Mouse (Mus musculus) intestine, embryonic 15.5 days (tissue): ENCODE data around the gene Kmt2c. TPM values are rescaled to one million over a fixed set of nuclear protein-coding genes. Genes with fewer than 3 reads are reported as not detected.

Experiments
- ATAC-seq: fragments of 200-750 bp; cut with Nextera tagmentation; 2 replicates; pipeline ENCODE4 v1.8.0; 2017; ENCODE audit warnings: moderate TSS enrichment, moderate library complexity
- H3K27ac ChIP-seq: fragments of 300-500 bp; sonication (generic); 2 replicates; pipeline ENCODE4 v1.5.1; 2015; ENCODE audit warnings: mild to moderate bottlenecking, inconsistent platforms
- H3K27me3 ChIP-seq: fragments of 300-500 bp; sonication (generic); replicated peaks from 2 replicates; pipeline ENCODE4 v1.6.1; 2015; ENCODE audit warnings: inconsistent platforms
- H3K36me3 ChIP-seq: fragments of 300-500 bp; sonication (generic); 2 replicates; pipeline ENCODE4 v1.6.1; 2015; ENCODE audit warnings: inconsistent platforms
- H3K4me1 ChIP-seq: fragments of 300-500 bp; sonication (generic); replicated peaks from 2 replicates; pipeline ENCODE4 v1.6.1; 2015; ENCODE audit warnings: inconsistent platforms
- H3K4me2 ChIP-seq: fragments of 300-500 bp; sonication (generic); replicated peaks from 2 replicates; pipeline ENCODE4 v1.6.1; 2015; ENCODE audit warnings: mild to moderate bottlenecking, inconsistent platforms
- H3K4me3 ChIP-seq: fragments of 300-500 bp; sonication (generic); replicated peaks from 2 replicates; pipeline ENCODE4 v1.5.1; 2015; ENCODE audit warnings: inconsistent platforms
- H3K9ac ChIP-seq: fragments of 300-500 bp; sonication (generic); 2 replicates; pipeline ENCODE4 v1.6.1; 2015; ENCODE audit warnings: inconsistent platforms
- H3K9me3 ChIP-seq: fragments of 300-500 bp; sonication (generic); 2 replicates; pipeline ENCODE4 v1.6.1; 2016; ENCODE audit warnings: inconsistent platforms
- WGBS: fragments of 180-500 bp; shearing (Covaris S2); methylation state at CpG from one replicate; pipeline ENCODE4 v1.1.7; 2015; 5-methylcytosine and 5-hydroxymethylcytosine counted together
- polyA plus RNA-seq: library from polyadenylated mRNA; unstranded; fragments of >200 nt; fragmentation: Nextera tagmentation; extraction: Ambion mirVana; gene quantifications from 2 replicates; pipeline ENCODE4 v1.2.1, GENCODE M21; 2015

Gene Kmt2c
- polyA plus RNA-seq, 1 experiment from 2014 or later = 11.5 TPM

GRCm38 (mm10) chr5:25436081-25436480, 62.5 kb downstream of the Kmt2c start:
- Histone ChIP-seq H3K4me3 (no peak overlapping the region), H3K27ac (no peak overlapping the region), H3K4me1 (no peaks in the 10 kb centered on the region), H3K9ac (no peak overlapping the region), H3K4me2 (no peak overlapping the region), H3K9me3 (no peaks in the 10 kb centered on the region), H3K27me3 (no peaks in the 10 kb centered on the region), H3K36me3 (no peaks in the 10 kb centered on the region)
- ATAC-seq = peak; percentile 43; the same call in 1 of the 2 replicates
- 26% methylated on average over 3 of the region's 3 CpGs for WGBS

GRCm38 (mm10) chr5:25422576-25422975, 76.0 kb downstream of the Kmt2c start:
- Histone ChIP-seq H3K4me3 (no peak overlapping the region), H3K4me2 (no peak overlapping the region), H3K9ac (no peak overlapping the region), H3K27ac (no peak overlapping the region), H3K36me3 (no peaks in the 10 kb centered on the region), H3K9me3 (no peaks in the 10 kb centered on the region), H3K27me3 (no peaks in the 10 kb centered on the region), H3K4me1 (no peaks in the 10 kb centered on the region)
- WGBS = 89% methylated on average over 1 of the region's 1 CpGs
- ATAC-seq = no peak

GRCm38 (mm10) chr5:25420601-25421000, 78.0 kb downstream of the Kmt2c start:
- Histone ChIP-seq H3K4me1 (no peaks in the 10 kb centered on the region), H3K27ac (no peak overlapping the region), H3K36me3 (no peaks in the 10 kb centered on the region), H3K9ac (no peak overlapping the region), H3K4me2 (no peak overlapping the region), H3K9me3 (no peaks in the 10 kb centered on the region), H3K27me3 (no peaks in the 10 kb centered on the region), H3K4me3 (no peak overlapping the region)
- ATAC-seq = no peak
- WGBS = 41% methylated on average over 3 of the region's 3 CpGs

- ATAC-seq = no peak
- Histone ChIP-seq H3K4me1 (no peaks in the 10 kb centered on the region), H3K27me3 (no peaks in the 10 kb centered on the region), H3K4me3 (no peak overlapping the region), H3K27ac (no peak overlapping the region), H3K9ac (no peak overlapping the region), H3K36me3 (no peaks in the 10 kb centered on the region), H3K4me2 (no peak overlapping the region), H3K9me3 (no peaks in the 10 kb centered on the region)
These were observed 83.2 kb downstream of the Kmt2c start for GRCm38 (mm10) chr5:25415382-25415781.

- Histone ChIP-seq H3K4me2 (no peak overlapping the region), H3K4me3 (no peak overlapping the region), H3K9me3 (no peaks in the 10 kb centered on the region), H3K27me3 (no peaks in the 10 kb centered on the region), H3K9ac (no peak overlapping the region), H3K36me3 (peaks cover 6% of the 10 kb centered on the region; the same call in 1 of the 2 replicates), H3K27ac (no peak overlapping the region), H3K4me1 (no peaks in the 10 kb centered on the region)
- 89% methylated on average over 2 of the region's 2 CpGs for WGBS
- ATAC-seq = no peak
These were observed 101.9 kb downstream of the Kmt2c start for GRCm38 (mm10) chr5:25396727-25397126.

GRCm38 (mm10) chr5:25392655-25393054, 105.9 kb downstream of the Kmt2c start:
- Histone ChIP-seq H3K4me3 (no peak overlapping the region), H3K9ac (no peak overlapping the region), H3K27ac (no peak overlapping the region), H3K27me3 (no peaks in the 10 kb centered on the region), H3K4me2 (no peak overlapping the region), H3K36me3 (no peaks in the 10 kb centered on the region), H3K4me1 (no peaks in the 10 kb centered on the region), H3K9me3 (no peaks in the 10 kb centered on the region)
- ATAC-seq = no peak
- whole genome bisulfite sequencing = 60% methylated on average over 2 of the region's 2 CpGs

GRCm38 (mm10) chr5:25383581-25383980, 115.0 kb downstream of the Kmt2c start:
- H3K4me2 ChIP-seq = no peak overlapping the region
- H3K9ac ChIP-seq = no peak overlapping the region
- H3K36me3 ChIP-seq = no peaks in the 10 kb centered on the region
- H3K4me1 ChIP-seq = no peaks in the 10 kb centered on the region
- H3K9me3 ChIP-seq = no peaks in the 10 kb centered on the region
- H3K4me3 ChIP-seq = no peak overlapping the region
- H3K27ac ChIP-seq = no peak overlapping the region
- ATAC-seq = no peak
- H3K27me3 ChIP-seq = no peaks in the 10 kb centered on the region
- 89% methylated on average over 11 of the region's 11 CpGs for WGBS

- H3K4me3 ChIP-seq = no peak overlapping the region
- no peaks in the 10 kb centered on the region for H3K9me3 ChIP-seq
- no peaks in the 10 kb centered on the region for H3K27me3 ChIP-seq
- H3K4me2 ChIP-seq = no peak overlapping the region
- no peaks in the 10 kb centered on the region for H3K36me3 ChIP-seq
- no peaks in the 10 kb centered on the region for H3K4me1 ChIP-seq
- no peak overlapping the region for H3K27ac ChIP-seq
- no peak for ATAC-seq
- no peak overlapping the region for H3K9ac ChIP-seq
These were observed 119.4 kb downstream of the Kmt2c start for GRCm38 (mm10) chr5:25379188-25379587.

GRCm38 (mm10) chr5:25368420-25368819, 130.2 kb downstream of the Kmt2c start:
- Histone ChIP-seq H3K4me3 (no peak overlapping the region), H3K4me2 (no peak overlapping the region), H3K9ac (no peak overlapping the region), H3K36me3 (peaks cover 3% of the 10 kb centered on the region; the same call in 1 of the 2 replicates), H3K27ac (no peak overlapping the region), H3K4me1 (no peaks in the 10 kb centered on the region), H3K27me3 (no peaks in the 10 kb centered on the region), H3K9me3 (no peaks in the 10 kb centered on the region)
- 91% methylated on average over 2 of the region's 2 CpGs for WGBS
- ATAC-seq = no peak

GRCm38 (mm10) chr5:25367126-25367525, 131.5 kb downstream of the Kmt2c start:
- 84% methylated on average over 1 of the region's 1 CpGs for WGBS
- no peaks in the 10 kb centered on the region for H3K36me3 ChIP-seq
- no peak for ATAC-seq
- H3K4me1 ChIP-seq = no peaks in the 10 kb centered on the region
- H3K9me3 ChIP-seq = no peaks in the 10 kb centered on the region
- H3K27ac ChIP-seq = no peak overlapping the region
- H3K4me3 ChIP-seq = no peak overlapping the region
- no peak overlapping the region for H3K9ac ChIP-seq
- no peaks in the 10 kb centered on the region for H3K27me3 ChIP-seq
- H3K4me2 ChIP-seq = no peak overlapping the region

- H3K27me3 ChIP-seq = no peaks in the 10 kb centered on the region
- H3K4me3 ChIP-seq = no peak overlapping the region
- ATAC-seq = no peak
- WGBS = 79% methylated on average over 2 of the region's 2 CpGs
- no peak overlapping the region for H3K27ac ChIP-seq
- H3K4me1 ChIP-seq = no peaks in the 10 kb centered on the region
- no peaks in the 10 kb centered on the region for H3K9me3 ChIP-seq
- H3K36me3 ChIP-seq = 0 out of 2 replicates have a peak, but pooled peaks cover 6% of the 10 kb centered on the region
- H3K9ac ChIP-seq = no peak overlapping the region
- H3K4me2 ChIP-seq = no peak overlapping the region
These were observed 145.1 kb downstream of the Kmt2c start for GRCm38 (mm10) chr5:25353509-25353908.

- Histone ChIP-seq H3K9me3 (no peaks in the 10 kb centered on the region), H3K27ac (no peak overlapping the region), H3K4me1 (no peaks in the 10 kb centered on the region), H3K4me2 (no peak overlapping the region), H3K27me3 (no peaks in the 10 kb centered on the region), H3K4me3 (no peak overlapping the region), H3K36me3 (no peaks in the 10 kb centered on the region), H3K9ac (no peak overlapping the region)
- WGBS = 89% methylated on average over 2 of the region's 2 CpGs
- no peak for ATAC-seq
These were observed 167.3 kb downstream of the Kmt2c start for GRCm38 (mm10) chr5:25331322-25331721.

- WGBS = 77% methylated on average over 6 of the region's 6 CpGs
- Histone ChIP-seq H3K36me3 (peaks cover 24% of the 10 kb centered on the region), H3K9me3 (no peaks in the 10 kb centered on the region), H3K9ac (no peak overlapping the region), H3K27ac (no peak overlapping the region), H3K4me1 (no peaks in the 10 kb centered on the region), H3K4me3 (no peak overlapping the region), H3K4me2 (no peak overlapping the region), H3K27me3 (no peaks in the 10 kb centered on the region)
- ATAC-seq = no peak
These were observed 184.7 kb downstream of the Kmt2c start for GRCm38 (mm10) chr5:25313881-25314280.
